Mouse (Mus musculus): ENCODE data around the gene Lmln.

DNA sequence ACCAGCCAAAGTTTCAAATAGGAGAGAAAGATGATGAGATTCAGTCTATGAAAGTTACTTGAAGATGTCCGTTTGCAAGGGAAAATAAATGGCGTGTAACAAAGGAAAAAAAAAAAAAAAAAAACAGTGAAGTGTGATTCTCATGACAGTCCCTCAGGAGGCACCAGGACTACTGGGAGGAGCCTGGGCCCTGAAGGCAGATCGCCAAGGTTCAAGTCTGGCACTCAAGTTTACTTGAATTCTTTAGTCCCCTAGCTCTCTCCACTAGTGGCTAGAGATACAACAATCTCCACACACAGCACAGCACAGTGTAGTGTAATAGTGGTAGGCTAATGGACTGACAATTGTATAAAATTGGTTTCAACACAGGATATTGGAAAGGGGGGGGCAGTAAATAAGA lies 40.9 kb upstream of the Lmln start:
- TF ChIP-seq CTCF (IDR thresholded peaks at IDR 0.05; ENCODE audit: insufficient read depth, low read length): no peak
- TF ChIP-seq POLR2A (IDR thresholded peaks at IDR 0.05; ENCODE audit: borderline replicate concordance, extremely low read depth, low read depth, low read length): no peak
